ENCODE assay signal across 24 mouse cellular contexts in the genomic region with DNA sequence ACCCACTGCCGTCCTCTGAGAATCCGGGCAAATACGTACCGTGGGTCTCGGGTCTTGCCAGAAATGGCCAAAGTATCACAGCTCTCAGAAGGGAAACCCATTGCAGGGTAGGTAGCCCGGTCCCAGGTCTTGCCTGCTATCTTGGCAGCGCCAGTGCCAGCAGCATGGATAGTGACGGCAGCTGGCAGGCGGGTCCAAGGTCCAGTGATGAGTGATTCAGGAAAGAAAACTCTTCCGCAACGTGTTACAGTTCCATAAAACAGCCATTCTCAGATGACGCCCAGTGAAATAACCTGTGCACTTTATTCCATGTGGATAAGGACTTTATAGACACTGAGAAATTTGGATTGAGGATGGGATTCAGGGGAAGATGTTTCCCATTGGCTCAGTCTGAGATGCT.
DNase-seq lines count a peak whose midpoint lies in the region; ATAC-seq and TF ChIP-seq lines count a peak whose summit lies in the region.
"Had no signal": no experiment of that assay in that cellular context is flagged by ENCODE, and none has a peak within 500 bp of the region (broad histone marks: within the 10 kb centered on the region; RNA-seq: fewer than 3 reads in every experiment).

No protein-coding gene starts in this region.

- H3K9ac ChIP-seq in intestine, embryonic 16.5 days (ENCODE audit: low read depth, low read length): no peak overlapping the region
- H3K9ac ChIP-seq: forebrain, embryonic 13.5 days; hindbrain, embryonic 13.5 days had no signal

- no peak overlapping the region for H3K4me3 ChIP-seq in kidney, adult 2 months (ENCODE audit: insufficient read depth, low read depth, low read length)
- H3K4me3 ChIP-seq in intestine, embryonic 16.5 days (ENCODE audit: low read length): no peak overlapping the region
- H3K4me3 ChIP-seq in small intestine, adult 2 months (ENCODE audit: low read depth, low read length): no peak overlapping the region; the same call in 1 of the 2 replicates
- H3K4me3 ChIP-seq: forebrain, embryonic 10.5 days; forebrain, embryonic 13.5 days; hindbrain, embryonic 10.5 days; hindbrain, embryonic 13.5 days had no signal

- peak; percentile 83 for ATAC-seq in intestine, embryonic 16.5 days
- no peak for ATAC-seq in CD4-positive, CD25-positive, alpha-beta regulatory T cell, adult 4 months
- ATAC-seq: forebrain, embryonic 13.5 days; forebrain, embryonic 16.5 days; hindbrain, embryonic 16.5 days; Patski had no signal

- H3K27ac ChIP-seq in kidney, adult 2 months (ENCODE audit: insufficient read depth, low read depth, low read length): no peak overlapping the region
- no peak overlapping the region for H3K27ac ChIP-seq in intestine, embryonic 16.5 days (ENCODE audit: low read length)
- peak overlapping the region; percentile 23; the same call in 1 of the 2 replicates for H3K27ac ChIP-seq in small intestine, adult 2 months (ENCODE audit: insufficient read depth, low read depth, low read length)
- H3K27ac ChIP-seq: forebrain, embryonic 10.5 days; forebrain, embryonic 13.5 days; hindbrain, embryonic 10.5 days; hindbrain, embryonic 13.5 days had no signal

- no peaks in the 10 kb centered on the region for H3K36me3 ChIP-seq in kidney, adult 2 months (ENCODE audit: control insufficient read depth, insufficient read depth, low read length)
- H3K36me3 ChIP-seq in intestine, embryonic 16.5 days (ENCODE audit: control insufficient read depth, insufficient read depth, low read length): no peaks in the 10 kb centered on the region
- no peaks in the 10 kb centered on the region for H3K36me3 ChIP-seq in small intestine, adult 2 months (ENCODE audit: control insufficient read depth, insufficient read depth, low read length)
- H3K36me3 ChIP-seq: forebrain, embryonic 10.5 days; G1E; hindbrain, embryonic 10.5 days; hindbrain, embryonic 13.5 days had no signal

- WGBS in kidney, adult 2 months: 90% methylated on average over 12 of the region's 12 CpGs
- WGBS in intestine, embryonic 16.5 days: 87% methylated on average over 12 of the region's 12 CpGs
- WGBS in small intestine, adult 2 months: 35% methylated on average over 12 of the region's 12 CpGs

- peak; percentile 40 for DNase-seq in adrenal gland, postnatal 14 days
- DNase-seq in adrenal gland, adult 8-10 months: no peak
- peak; percentile 2 for DNase-seq in kidney, adult 2 months
- DNase-seq in kidney, adult 11 months: no peak
- no peak for DNase-seq in spleen, postnatal 10 days (ENCODE audit: low spot score in 2 of 2)
- DNase-seq: cerebellum, adult 18-20 months; cerebellum, adult 9-10 months; cerebellum, postnatal 14 days; gastrocnemius, postnatal 10 days; gastrocnemius, postnatal 36 days; kidney, adult 18-20 months had no signal

- no peaks in the 10 kb centered on the region for H3K9me3 ChIP-seq in intestine, embryonic 16.5 days (ENCODE audit: control insufficient read depth, low read length)
- H3K9me3 ChIP-seq: forebrain, embryonic 10.5 days; forebrain, embryonic 13.5 days; G1E; hindbrain, embryonic 10.5 days had no signal

- no peaks in the 10 kb centered on the region for H3K27me3 ChIP-seq in kidney, adult 2 months (replicated peaks; ENCODE audit: control insufficient read depth, insufficient read depth, low read length)
- H3K27me3 ChIP-seq in intestine, embryonic 16.5 days (replicated peaks; ENCODE audit: control insufficient read depth, insufficient read depth, low read length): no peaks in the 10 kb centered on the region
- no peaks in the 10 kb centered on the region for H3K27me3 ChIP-seq in small intestine, adult 2 months (ENCODE audit: control insufficient read depth, insufficient read depth, low read length)
- H3K27me3 ChIP-seq: CH12.LX; forebrain, embryonic 13.5 days; hindbrain, embryonic 13.5 days; Patski had no signal

- no peak overlapping the region for H3K4me2 ChIP-seq in intestine, embryonic 16.5 days (ENCODE audit: low read depth, low read length)
- H3K4me2 ChIP-seq: forebrain, embryonic 13.5 days; heart, embryonic 11.5 days; hindbrain, embryonic 13.5 days had no signal

- H3K4me1 ChIP-seq in kidney, adult 2 months (ENCODE audit: control insufficient read depth, insufficient read depth, low read length): no peaks in the 10 kb centered on the region
- H3K4me1 ChIP-seq in intestine, embryonic 16.5 days (ENCODE audit: control insufficient read depth, insufficient read depth, low read length): no peaks in the 10 kb centered on the region
- no peaks in the 10 kb centered on the region; the same call in 1 of the 2 replicates for H3K4me1 ChIP-seq in small intestine, adult 2 months (ENCODE audit: control insufficient read depth, insufficient read depth, insufficient read length, low read length)
- H3K4me1 ChIP-seq: forebrain, embryonic 10.5 days; forebrain, embryonic 13.5 days; hindbrain, embryonic 10.5 days had no signal

- TF ChIP-seq POLR2A in kidney, adult 2 months (IDR thresholded peaks at IDR 0.05; ENCODE audit: low read depth, low read length): no peak
- no peak for TF ChIP-seq POLR2A in small intestine, adult 2 months (IDR thresholded peaks at IDR 0.05; ENCODE audit: low read depth, low read length)

- no peak for TF ChIP-seq CTCF in kidney, adult 2 months (conservative IDR thresholded peaks at IDR 0.05; ENCODE audit: insufficient read depth, insufficient read length, low read depth, low read length)
- TF ChIP-seq CTCF in small intestine, adult 2 months (IDR thresholded peaks at IDR 0.05; ENCODE audit: extremely low read depth, insufficient read length, insufficient replicate concordance, low read depth, low read length): no peak

Comparison
In these comparisons a context has a peak if more than half of its experiments do, and no peak if none do; other contexts are left out.
1. DNase-seq: peak in adrenal gland, postnatal 14 days (single experiment) and kidney, adult 2 months (single experiment); none in adrenal gland, adult 8-10 months (single experiment), kidney, adult 11 months (single experiment) and spleen, postnatal 10 days (0 of 2).